Mouse (Mus musculus) heart, postnatal 0 days (tissue): ENCODE results near the gene Anks3.

ENCODE experiments used
- CTCF ChIP-seq: IDR thresholded peaks from 2 replicates; pipeline ENCODE4 v1.5.1; 2016; ENCODE audit warnings: antibody characterized with exemption, control low read depth, low read depth
- EP300 ChIP-seq: IDR thresholded peaks from 2 replicates; pipeline ENCODE4 v1.6.1; 2016; ENCODE audit warnings: antibody characterized with exemption, low read depth

DNA sequence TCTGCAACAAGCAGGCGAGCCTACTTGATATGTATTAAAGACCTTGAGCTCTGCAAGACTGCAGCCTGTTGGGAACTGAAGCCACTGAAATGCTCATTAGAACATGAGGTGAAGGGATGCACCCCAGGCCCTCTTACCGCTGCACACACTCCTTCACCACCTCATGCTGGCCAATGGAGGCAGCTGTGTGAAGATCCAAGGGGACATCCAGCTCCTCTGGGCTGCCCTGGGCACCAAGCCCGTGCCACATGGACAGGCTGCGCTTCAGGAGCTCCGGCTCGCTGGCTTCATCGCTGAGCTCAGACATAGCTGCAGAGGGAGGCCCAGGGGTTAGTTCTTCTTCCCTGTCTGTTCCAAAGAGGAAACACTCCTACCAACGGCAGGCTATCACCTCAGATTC, 3.7 kb downstream of the Anks3 start:
- TF ChIP-seq CTCF (no peak), EP300 (no peak)
